Mouse (Mus musculus) heart, embryonic 12.5 days (tissue): ENCODE results near the gene Irf3. TPM values are rescaled to one million over a fixed set of nuclear protein-coding genes. Genes with fewer than 3 reads are reported as not detected.
A peak's percentile ranks its signal among the peaks of the same experiment; 100 is the strongest.

Experiments
- ATAC-seq: fragments of 200-750 bp; cut with Nextera tagmentation; 2 replicates; pipeline ENCODE4 v1.8.0; 2017; ENCODE audit warnings: moderate TSS enrichment, moderate library complexity; ENCODE audit not compliant: insufficient number of reproducible peaks, low FRiP score
- H3K27ac ChIP-seq: fragments of 300-500 bp; sonication (generic); 2 replicates; pipeline ENCODE4 v1.5.1; 2016; ENCODE audit warnings: mild to moderate bottlenecking, moderate library complexity; ENCODE audit not compliant: poor library complexity, severe bottlenecking
- H3K27me3 ChIP-seq: fragments of 300-500 bp; sonication (generic); replicated peaks from 2 replicates; pipeline ENCODE4 v1.6.1; 2016; ENCODE audit warnings: mild to moderate bottlenecking, moderate library complexity
- H3K36me3 ChIP-seq: fragments of 300-500 bp; sonication (generic); 2 replicates; pipeline ENCODE4 v1.6.1; 2016; ENCODE audit warnings: mild to moderate bottlenecking, moderate library complexity
- H3K4me1 ChIP-seq: fragments of 300-500 bp; sonication (generic); replicated peaks from 2 replicates; pipeline ENCODE4 v1.6.1; 2016; ENCODE audit warnings: mild to moderate bottlenecking
- H3K4me2 ChIP-seq: fragments of 300-500 bp; sonication (generic); 2 replicates; pipeline ENCODE4 v1.6.1; 2016; ENCODE audit warnings: mild to moderate bottlenecking, moderate library complexity
- H3K4me3 ChIP-seq: fragments of 300-500 bp; sonication (generic); 2 replicates; pipeline ENCODE4 v1.5.1; 2016; ENCODE audit warnings: mild to moderate bottlenecking
- H3K9ac ChIP-seq: fragments of 300-500 bp; sonication (generic); 2 replicates; pipeline ENCODE4 v1.6.1; 2016; ENCODE audit warnings: mild to moderate bottlenecking, moderate library complexity
- H3K9me3 ChIP-seq: fragments of 300-500 bp; sonication (generic); replicated peaks from 2 replicates; pipeline ENCODE4 v1.6.1; 2016; ENCODE audit warnings: mild to moderate bottlenecking, moderate library complexity
- WGBS: fragments of 180-500 bp; shearing (Covaris S2); methylation state at CpG from one replicate; pipeline ENCODE4 v1.1.7; 2016; 5-methylcytosine and 5-hydroxymethylcytosine counted together
- polyA plus RNA-seq: library from polyadenylated mRNA; unstranded; fragments of >200 nt; fragmentation: Nextera tagmentation; extraction: Ambion mirVana; gene quantifications from 2 replicates; pipeline ENCODE4 v1.2.1, GENCODE M21; 2016

Gene Irf3
- polyA plus RNA-seq, 1 experiment from 2014 or later = 60.8 TPM

DNA sequence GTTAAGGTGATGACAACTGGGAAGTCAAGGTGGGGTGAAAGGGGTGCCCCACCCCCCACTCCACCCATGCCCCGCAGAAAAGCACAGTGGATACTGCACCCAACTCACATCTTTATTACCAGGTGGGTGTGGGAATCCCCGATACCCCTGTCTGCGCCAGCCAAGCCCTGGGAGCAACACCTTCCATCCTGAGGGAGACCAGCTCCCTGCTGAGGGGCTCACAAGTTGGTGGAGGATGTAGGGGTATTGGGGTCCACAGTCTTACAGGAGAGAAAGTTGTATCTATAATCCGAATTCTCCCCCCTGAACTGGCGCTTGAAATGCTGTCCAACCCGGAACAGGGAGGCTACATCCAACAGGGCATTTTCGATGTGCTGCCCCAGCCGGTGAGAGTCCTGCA, 38.2 kb upstream of the Irf3 start:
- Histone ChIP-seq H3K27me3 (no peaks in the 10 kb centered on the region), H3K36me3 (peaks cover 33% of the 10 kb centered on the region), H3K4me2 (no peak overlapping the region), H3K4me3 (no peak overlapping the region), H3K4me1 (no peaks in the 10 kb centered on the region), H3K9me3 (no peaks in the 10 kb centered on the region), H3K27ac (no peak overlapping the region), H3K9ac (no peak overlapping the region)
- ATAC-seq = no peak
- 63% methylated on average over 8 of the region's 8 CpGs for WGBS

DNA sequence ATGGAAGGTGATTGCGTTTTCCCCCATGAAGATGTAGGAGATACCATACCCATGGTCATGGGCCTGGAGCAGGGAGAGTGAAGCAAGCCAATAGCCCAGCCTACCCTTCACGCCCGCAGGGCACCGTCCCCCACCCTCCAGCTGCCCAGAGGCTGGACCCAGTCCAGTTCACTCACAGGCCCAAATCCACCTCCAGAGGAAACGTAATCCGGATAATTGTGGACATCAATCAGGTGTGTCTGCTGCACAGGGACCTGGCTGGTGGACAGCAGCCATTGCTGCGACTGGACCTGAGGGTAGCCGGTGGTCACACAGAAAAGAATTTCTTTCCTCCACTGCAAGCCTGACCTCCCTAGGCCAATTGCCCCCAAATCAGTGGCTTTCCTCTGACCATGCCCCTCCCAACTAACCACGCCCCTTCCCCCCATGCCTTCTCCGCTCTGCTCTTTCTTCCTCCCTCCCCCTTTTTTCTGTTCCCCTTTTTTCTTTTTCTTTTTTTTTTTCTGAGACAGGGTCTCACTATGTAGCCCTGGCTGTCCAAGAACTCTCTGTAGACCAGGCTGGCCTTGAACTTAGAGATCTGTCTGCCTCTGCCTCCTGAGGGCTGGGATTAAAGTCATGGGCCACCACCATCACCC, 37.5 kb upstream of the Irf3 start:
- Histone ChIP-seq H3K36me3 (peaks cover 36% of the 10 kb centered on the region), H3K9me3 (no peaks in the 10 kb centered on the region), H3K4me2 (no peak overlapping the region), H3K4me1 (no peaks in the 10 kb centered on the region), H3K27ac (no peak overlapping the region), H3K9ac (no peak overlapping the region), H3K4me3 (no peak overlapping the region), H3K27me3 (no peaks in the 10 kb centered on the region)
- ATAC-seq = no peak
- 83% methylated on average over 10 of the region's 10 CpGs for WGBS

DNA sequence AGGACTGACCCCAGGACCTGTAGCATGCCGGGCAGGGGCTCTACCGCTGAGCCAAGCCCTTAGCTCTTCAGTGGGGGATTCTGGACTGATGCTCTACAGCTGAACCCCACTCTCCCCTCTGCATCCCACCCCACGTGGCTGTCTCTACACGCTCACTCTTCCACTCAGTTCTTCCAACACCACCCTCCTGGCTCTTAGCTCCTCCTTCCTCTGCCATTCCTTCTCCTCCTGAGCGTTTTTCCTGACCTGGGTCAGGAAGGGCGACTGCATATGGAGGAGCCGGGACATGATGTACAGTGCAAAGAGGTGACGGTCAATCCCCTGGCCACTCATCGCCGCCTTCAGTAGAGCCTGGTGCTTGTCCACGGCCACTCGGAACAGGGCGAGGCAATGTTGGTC, 36.9 kb upstream of the Irf3 start:
- 84% methylated on average over 13 of the region's 13 CpGs for WGBS

DNA sequence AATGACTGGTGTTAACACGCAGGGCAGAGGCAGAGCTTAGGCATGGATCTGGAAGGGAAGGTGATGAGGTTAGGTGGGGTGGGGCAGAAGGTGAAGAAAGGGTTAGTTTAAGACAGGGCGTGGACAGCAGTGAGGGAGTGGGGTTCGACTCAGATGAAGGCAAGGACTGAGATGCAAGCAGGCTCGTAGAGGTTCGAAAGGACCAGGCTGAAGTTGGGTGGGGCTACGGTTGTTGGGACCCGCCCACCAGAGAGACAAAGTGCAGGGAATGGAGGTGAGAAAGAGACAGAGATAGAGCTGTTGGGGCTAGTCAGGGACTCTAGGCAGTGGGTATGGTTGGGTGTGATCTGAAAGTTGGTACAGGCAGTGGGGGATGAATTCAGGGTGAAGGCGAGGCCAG, 35.1 kb upstream of the Irf3 start:
- no peak overlapping the region for H3K4me2 ChIP-seq
- no peak for ATAC-seq
- H3K4me1 ChIP-seq = no peaks in the 10 kb centered on the region
- 68% methylated on average over 8 of the region's 8 CpGs for WGBS
- no peaks in the 10 kb centered on the region for H3K27me3 ChIP-seq
- no peak overlapping the region for H3K4me3 ChIP-seq
- H3K9ac ChIP-seq = no peak overlapping the region
- H3K9me3 ChIP-seq = no peaks in the 10 kb centered on the region
- no peak overlapping the region for H3K27ac ChIP-seq
- H3K36me3 ChIP-seq = peaks cover 56% of the 10 kb centered on the region

More for the DNA sequence above, 36.9 kb upstream of the Irf3 start:
- Histone ChIP-seq H3K27me3 (no peaks in the 10 kb centered on the region), H3K27ac (no peak overlapping the region), H3K9me3 (no peaks in the 10 kb centered on the region), H3K9ac (no peak overlapping the region), H3K4me2 (no peak overlapping the region), H3K4me1 (no peaks in the 10 kb centered on the region), H3K36me3 (peaks cover 41% of the 10 kb centered on the region), H3K4me3 (no peak overlapping the region)
- ATAC-seq = no peak

DNA sequence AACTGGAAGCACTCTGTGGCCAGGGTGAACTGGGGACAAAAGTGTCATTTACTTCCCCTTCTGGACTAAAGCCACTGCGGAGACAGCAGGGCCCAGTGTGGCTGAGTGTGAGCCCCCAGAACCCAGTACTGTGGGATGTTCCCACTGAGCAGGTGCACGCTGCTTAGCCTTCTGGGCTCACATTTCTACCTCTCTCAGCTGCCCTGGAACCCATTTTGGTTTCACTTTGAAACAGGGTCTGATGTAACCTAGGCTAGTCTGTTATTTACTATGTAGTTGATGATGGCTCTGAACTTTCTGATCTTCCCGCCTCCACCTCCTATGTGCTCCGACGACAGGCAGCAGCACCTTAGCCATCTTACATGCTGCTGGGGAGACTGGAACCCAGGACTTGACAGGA, 34.6 kb upstream of the Irf3 start:
- WGBS = 89% methylated on average over 5 of the region's 5 CpGs
- H3K9ac ChIP-seq = no peak overlapping the region
- no peak overlapping the region for H3K27ac ChIP-seq
- H3K27me3 ChIP-seq = no peaks in the 10 kb centered on the region
- no peaks in the 10 kb centered on the region for H3K9me3 ChIP-seq
- no peaks in the 10 kb centered on the region for H3K4me1 ChIP-seq
- peaks cover 56% of the 10 kb centered on the region for H3K36me3 ChIP-seq
- no peak overlapping the region for H3K4me3 ChIP-seq
- H3K4me2 ChIP-seq = no peak overlapping the region
- ATAC-seq = no peak

DNA sequence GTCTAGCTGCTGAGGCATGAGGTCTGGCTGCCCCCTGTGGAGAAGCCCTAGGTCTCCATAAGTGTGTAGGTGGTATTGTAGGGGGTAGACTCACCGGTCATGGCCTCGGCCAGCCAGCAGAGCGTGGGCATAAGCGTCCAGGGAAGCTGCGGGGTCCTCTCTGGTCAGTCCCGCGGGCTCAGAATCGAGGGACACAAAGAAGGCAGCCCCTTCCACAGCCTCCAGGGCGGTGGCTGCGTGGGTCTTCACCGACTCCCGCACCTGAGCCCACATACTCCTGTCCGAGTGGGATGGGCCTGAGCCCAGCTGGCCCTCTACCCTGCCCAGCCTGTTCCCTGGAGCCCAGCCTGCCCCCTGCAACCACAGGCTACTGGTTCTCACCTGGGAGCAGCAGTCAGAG, 32.5 kb upstream of the Irf3 start:
- 92% methylated on average over 13 of the region's 13 CpGs for WGBS
- H3K27ac ChIP-seq = no peak overlapping the region
- H3K36me3 ChIP-seq = peaks cover 54% of the 10 kb centered on the region
- H3K4me2 ChIP-seq = no peak overlapping the region
- no peak overlapping the region for H3K4me3 ChIP-seq
- no peak for ATAC-seq
- H3K9me3 ChIP-seq = no peaks in the 10 kb centered on the region
- H3K4me1 ChIP-seq = 0 out of 2 replicates have a peak, but pooled peaks cover 4% of the 10 kb centered on the region
- no peaks in the 10 kb centered on the region for H3K27me3 ChIP-seq
- H3K9ac ChIP-seq = no peak overlapping the region

DNA sequence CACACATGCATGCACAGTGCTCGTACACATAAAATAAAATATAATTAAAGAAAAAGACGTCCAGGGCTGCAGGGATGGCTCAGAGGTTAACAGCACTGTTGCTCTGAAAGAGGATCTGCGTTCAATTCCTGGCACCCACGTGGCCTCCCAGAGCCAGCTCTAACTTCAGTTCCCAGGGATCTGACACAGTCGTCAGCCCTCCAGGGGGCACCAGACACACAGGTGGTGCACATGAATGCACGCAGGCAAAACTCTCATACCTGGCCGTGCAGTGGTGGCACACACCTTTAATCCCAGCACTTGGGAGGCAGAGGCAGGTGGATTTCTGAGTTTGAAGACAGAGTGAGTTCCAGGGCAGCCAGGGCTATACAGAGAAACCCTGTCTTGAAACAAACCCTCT, 31.5 kb upstream of the Irf3 start:
- no peak for ATAC-seq
- Histone ChIP-seq H3K9me3 (no peaks in the 10 kb centered on the region), H3K27me3 (no peaks in the 10 kb centered on the region), H3K4me3 (no peak overlapping the region), H3K4me2 (no peak overlapping the region), H3K4me1 (peaks cover 10% of the 10 kb centered on the region), H3K36me3 (peaks cover 50% of the 10 kb centered on the region), H3K9ac (no peak overlapping the region), H3K27ac (no peak overlapping the region)
- 70% methylated on average over 7 of the region's 7 CpGs for WGBS

DNA sequence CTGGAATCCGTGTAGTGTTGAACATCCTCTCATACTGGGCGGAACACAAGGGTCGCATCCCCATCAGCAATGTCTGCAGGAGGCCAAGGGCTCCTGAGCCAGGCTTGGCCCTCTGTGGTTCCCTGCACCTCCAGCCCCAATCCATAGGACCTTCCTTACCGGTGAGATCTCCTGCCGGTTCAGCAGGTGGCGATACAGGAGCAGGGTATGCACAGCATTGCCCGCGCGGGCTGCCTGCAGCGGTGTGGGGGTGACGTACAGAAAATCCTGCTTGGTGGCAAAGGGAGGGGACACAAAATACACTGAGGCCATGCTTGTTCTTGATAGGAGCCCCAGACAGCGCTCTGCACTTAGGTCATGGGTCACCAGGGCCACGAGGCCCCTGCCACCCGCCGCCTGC, 30.8 kb upstream of the Irf3 start:
- no peak for ATAC-seq

DNA sequence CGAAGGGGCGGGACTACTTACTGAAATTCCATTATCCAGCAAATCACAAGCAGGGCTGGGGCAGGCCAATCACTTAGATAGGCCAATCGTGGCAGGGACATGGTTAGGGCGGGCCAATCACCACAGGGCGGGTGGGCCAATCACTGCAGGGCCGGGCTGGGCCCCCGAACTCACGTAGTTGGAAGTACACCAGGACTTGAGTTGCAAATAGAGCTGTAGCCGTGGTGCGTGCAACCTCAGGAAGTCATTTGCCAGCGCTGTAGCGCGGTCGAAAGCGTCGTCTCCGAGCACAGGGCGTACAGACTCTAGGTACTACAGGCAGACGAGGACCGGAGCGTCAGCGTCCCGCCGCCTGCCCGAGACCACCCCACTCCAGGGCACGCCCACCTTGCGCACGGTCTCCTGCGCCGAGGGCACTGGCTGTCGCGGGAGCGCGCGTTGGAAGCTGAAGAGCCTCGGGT, 27.2 kb upstream of the Irf3 start:
- Histone ChIP-seq H3K27ac (peak overlapping the region; percentile 76), H3K36me3 (peaks cover 17% of the 10 kb centered on the region), H3K4me2 (peak overlapping the region; percentile 83), H3K9ac (peak overlapping the region; percentile 68), H3K9me3 (no peaks in the 10 kb centered on the region), H3K4me3 (peak overlapping the region; percentile 59), H3K27me3 (no peaks in the 10 kb centered on the region), H3K4me1 (peaks cover 30% of the 10 kb centered on the region)
- WGBS = under 1% methylated on average over 36 of the region's 36 CpGs
- ATAC-seq = peak; percentile 94

More for the DNA sequence above, 30.8 kb upstream of the Irf3 start:
- WGBS = 60% methylated on average over 15 of the region's 15 CpGs
- H3K4me3 ChIP-seq = no peak overlapping the region
- H3K9ac ChIP-seq = no peak overlapping the region
- H3K27me3 ChIP-seq = no peaks in the 10 kb centered on the region
- no peak overlapping the region for H3K27ac ChIP-seq
- H3K4me1 ChIP-seq = peaks cover 15% of the 10 kb centered on the region
- H3K9me3 ChIP-seq = no peaks in the 10 kb centered on the region
- H3K4me2 ChIP-seq = no peak overlapping the region
- peaks cover 43% of the 10 kb centered on the region for H3K36me3 ChIP-seq

DNA sequence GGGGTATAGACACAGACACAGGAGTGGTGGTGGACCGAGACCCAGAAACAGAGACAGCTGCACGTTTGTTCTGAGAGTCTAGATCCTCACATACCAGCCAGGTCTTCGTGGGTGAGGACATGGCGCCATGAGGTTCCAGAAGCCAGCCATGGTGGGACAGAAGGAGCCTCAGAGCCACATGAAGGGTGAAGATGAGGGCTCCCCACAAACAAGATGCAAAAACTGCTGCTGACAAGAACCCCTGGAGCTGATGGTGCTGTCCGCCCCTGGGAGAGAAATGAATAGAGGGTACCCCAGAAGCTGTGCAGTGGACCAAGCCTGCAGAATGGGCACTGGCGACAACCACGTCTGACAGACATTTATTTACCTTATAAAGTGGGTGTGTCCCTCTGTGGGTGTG, 26.3 kb upstream of the Irf3 start:
- peaks cover 17% of the 10 kb centered on the region for H3K36me3 ChIP-seq
- peak overlapping the region; percentile 83 for H3K4me2 ChIP-seq
- no peaks in the 10 kb centered on the region for H3K27me3 ChIP-seq
- peak overlapping the region; percentile 59 for H3K4me3 ChIP-seq
- peaks cover 31% of the 10 kb centered on the region for H3K4me1 ChIP-seq
- no peak overlapping the region for H3K27ac ChIP-seq
- ATAC-seq = no peak
- peak overlapping the region; percentile 68; the same call in 1 of the 2 replicates for H3K9ac ChIP-seq
- no peaks in the 10 kb centered on the region for H3K9me3 ChIP-seq
- 70% methylated on average over 7 of the region's 7 CpGs for WGBS

DNA sequence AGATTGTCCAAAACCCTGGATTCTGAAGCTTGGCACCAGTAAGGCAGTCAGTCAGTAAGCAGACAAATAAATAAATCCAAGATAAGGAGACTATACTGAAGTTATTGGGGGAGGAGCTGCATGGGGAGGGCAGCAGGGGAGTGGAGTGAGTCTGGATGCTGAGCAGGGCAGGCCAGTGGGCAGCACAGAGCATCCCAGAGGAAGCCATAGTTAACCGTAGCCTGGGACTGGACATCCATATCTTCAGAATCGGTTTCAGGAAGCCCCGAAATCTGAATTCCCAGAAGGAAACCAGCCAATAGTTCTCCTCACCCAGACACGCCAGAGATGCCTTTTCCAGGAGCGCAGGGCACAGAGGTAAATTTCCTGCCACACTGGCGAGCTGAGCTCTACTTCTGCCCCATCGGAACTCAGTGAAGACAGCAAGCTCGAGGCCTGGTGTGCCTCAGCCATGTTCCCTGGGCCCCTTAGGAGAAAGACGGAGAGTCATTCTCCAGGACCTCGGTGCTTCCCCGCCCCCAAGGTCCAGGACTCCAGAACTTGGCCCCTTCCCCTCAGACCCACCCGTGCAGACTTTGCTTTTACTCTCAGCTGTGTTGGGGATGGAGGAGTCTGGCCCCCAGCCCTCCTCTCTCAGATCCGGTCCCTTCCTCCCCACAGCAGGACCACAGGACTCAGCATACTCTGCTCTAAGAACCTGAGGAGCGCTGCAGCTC, 23.9 kb upstream of the Irf3 start:
- Histone ChIP-seq H3K36me3 (peaks cover 32% of the 10 kb centered on the region), H3K27ac (peak overlapping the region; percentile 5; the same call in 1 of the 2 replicates), H3K4me1 (peaks cover 31% of the 10 kb centered on the region), H3K27me3 (no peaks in the 10 kb centered on the region), H3K9me3 (no peaks in the 10 kb centered on the region), H3K4me3 (peak overlapping the region; percentile 48), H3K4me2 (peak overlapping the region; percentile 77), H3K9ac (peak overlapping the region; percentile 26; the same call in 1 of the 2 replicates)
- 43% methylated on average over 14 of the region's 14 CpGs for WGBS
- ATAC-seq = no peak
